Mouse (Mus musculus) macrophage (primary cell): ENCODE data around the gene Nav3. TPM values are rescaled to one million over a fixed set of nuclear protein-coding genes. Genes with fewer than 3 reads are reported as not detected.

ENCODE experiments used
- H3K27ac ChIP-seq: fragments of 350-480 bp; formaldehyde crosslinking; 2 replicates; pipeline ENCODE4 v1.9.0; 2021
- H3K36me3 ChIP-seq: fragments of 350-480 bp; formaldehyde crosslinking; 2 replicates; pipeline ENCODE4 v1.9.0; 2021; ENCODE audit errors: inconsistent target
- H3K4me3 ChIP-seq: fragments of 350-480 bp; formaldehyde crosslinking; 2 replicates; pipeline ENCODE4 v1.9.0; 2021; ENCODE audit errors: inconsistent target
- H3K79me2 ChIP-seq: fragments of 350-480 bp; formaldehyde crosslinking; 2 replicates; pipeline ENCODE4 v1.9.0; 2021; ENCODE audit errors: inconsistent target
- WGBS: methylation state at CpG from one replicate; pipeline ENCODE4 v1.1.7; 2026; ENCODE audit warnings: inconsistent platforms; ENCODE audit not compliant: missing documents; 5-methylcytosine and 5-hydroxymethylcytosine counted together
- polyA plus RNA-seq: library from polyadenylated mRNA; stranded (reverse); fragments of 250-400 nt; gene quantifications from 3 replicates; pipeline ENCODE4 v1.2.4, GENCODE M21; 2018; ENCODE audit warnings: inconsistent platforms

Nav3 gene
- polyA plus RNA-seq, 1 experiment from 2014 or later = not detected

GRCm38 (mm10) chr10:109769092-109769491, 686.9 kb downstream of the Nav3 start:
- no peak overlapping the region for H3K27ac ChIP-seq
- no peak overlapping the region for H3K4me3 ChIP-seq
- no peaks in the 10 kb centered on the region for H3K79me2 ChIP-seq
- H3K36me3 ChIP-seq = no peaks in the 10 kb centered on the region
- 91% methylated on average over 8 of the region's 8 CpGs for WGBS

GRCm38 (mm10) chr10:109765650-109766049, 690.4 kb downstream of the Nav3 start:
- Histone ChIP-seq H3K27ac (no peak overlapping the region), H3K79me2 (no peaks in the 10 kb centered on the region)
- 4% methylated on average over 2 of the region's 2 CpGs for WGBS

GRCm38 (mm10) chr10:109764412-109765101, 691.4 kb downstream of the Nav3 start:
- Histone ChIP-seq H3K79me2 (no peaks in the 10 kb centered on the region), H3K27ac (no peak overlapping the region), H3K36me3 (no peaks in the 10 kb centered on the region), H3K4me3 (no peak overlapping the region)
- 81% methylated on average over 18 of the region's 18 CpGs for WGBS

More at GRCm38 (mm10) chr10:109765650-109766049, 690.4 kb downstream of the Nav3 start:
- H3K4me3 ChIP-seq = no peak overlapping the region
- H3K36me3 ChIP-seq = no peaks in the 10 kb centered on the region

- Histone ChIP-seq H3K36me3 (no peaks in the 10 kb centered on the region), H3K27ac (no peak overlapping the region), H3K4me3 (no peak overlapping the region), H3K79me2 (no peaks in the 10 kb centered on the region)
- 86% methylated on average over 17 of the region's 17 CpGs for WGBS
Observed at GRCm38 (mm10) chr10:109758921-109759600, 696.9 kb downstream of the Nav3 start.

GRCm38 (mm10) chr10:109746901-109747300, 709.1 kb downstream of the Nav3 start:
- no peaks in the 10 kb centered on the region for H3K36me3 ChIP-seq
- no peak overlapping the region for H3K4me3 ChIP-seq
- no peak overlapping the region for H3K27ac ChIP-seq
- no peaks in the 10 kb centered on the region for H3K79me2 ChIP-seq
- 12% methylated on average over 3 of the region's 3 CpGs for WGBS

- 86% methylated on average over 2 of the region's 2 CpGs for WGBS
- no peaks in the 10 kb centered on the region for H3K79me2 ChIP-seq
- no peak overlapping the region for H3K27ac ChIP-seq
- no peak overlapping the region for H3K4me3 ChIP-seq
- no peaks in the 10 kb centered on the region for H3K36me3 ChIP-seq
Observed at GRCm38 (mm10) chr10:109741664-109742063, 714.3 kb downstream of the Nav3 start.

GRCm38 (mm10) chr10:109740326-109740725, 715.7 kb downstream of the Nav3 start:
- no peak overlapping the region for H3K27ac ChIP-seq
- 86% methylated on average over 3 of the region's 3 CpGs for WGBS
- H3K79me2 ChIP-seq = no peaks in the 10 kb centered on the region
- H3K4me3 ChIP-seq = no peak overlapping the region
- H3K36me3 ChIP-seq = no peaks in the 10 kb centered on the region

GRCm38 (mm10) chr10:109723646-109724045, 732.4 kb downstream of the Nav3 start:
- Histone ChIP-seq H3K27ac (no peak overlapping the region), H3K36me3 (no peaks in the 10 kb centered on the region), H3K4me3 (no peak overlapping the region), H3K79me2 (no peaks in the 10 kb centered on the region)
- 88% methylated on average over 5 of the region's 5 CpGs for WGBS

- Histone ChIP-seq H3K27ac (no peak overlapping the region), H3K36me3 (no peaks in the 10 kb centered on the region), H3K4me3 (no peak overlapping the region), H3K79me2 (no peaks in the 10 kb centered on the region)
- 93% methylated on average over 2 of the region's 2 CpGs for WGBS
Observed at GRCm38 (mm10) chr10:109718808-109719207, 737.2 kb downstream of the Nav3 start.

- Histone ChIP-seq H3K27ac (no peak overlapping the region), H3K79me2 (no peaks in the 10 kb centered on the region), H3K36me3 (no peaks in the 10 kb centered on the region), H3K4me3 (no peak overlapping the region)
- 93% methylated on average over 5 of the region's 5 CpGs for WGBS
Observed at GRCm38 (mm10) chr10:109718390-109718789, 737.6 kb downstream of the Nav3 start.

GRCm38 (mm10) chr10:109713001-109713400, 743.0 kb downstream of the Nav3 start:
- H3K27ac ChIP-seq = no peak overlapping the region
- H3K4me3 ChIP-seq = no peak overlapping the region
- WGBS = 50% methylated on average over 5 of the region's 5 CpGs
- no peaks in the 10 kb centered on the region for H3K36me3 ChIP-seq
- no peaks in the 10 kb centered on the region for H3K79me2 ChIP-seq

GRCm38 (mm10) chr10:109699771-109700335, 756.2 kb downstream of the Nav3 start:
- H3K36me3 ChIP-seq = no peaks in the 10 kb centered on the region
- H3K4me3 ChIP-seq = no peak overlapping the region
- H3K79me2 ChIP-seq = no peaks in the 10 kb centered on the region
- WGBS = 57% methylated on average over 3 of the region's 3 CpGs
- no peak overlapping the region for H3K27ac ChIP-seq

GRCm38 (mm10) chr10:109690564-109690963, 765.4 kb downstream of the Nav3 start:
- 83% methylated on average over 3 of the region's 3 CpGs for WGBS
- H3K27ac ChIP-seq = no peak overlapping the region
- no peaks in the 10 kb centered on the region for H3K79me2 ChIP-seq
- no peak overlapping the region for H3K4me3 ChIP-seq
- no peaks in the 10 kb centered on the region for H3K36me3 ChIP-seq

GRCm38 (mm10) chr10:109684109-109685056, 771.6 kb downstream of the Nav3 start:
- Histone ChIP-seq H3K27ac (no peak overlapping the region), H3K4me3 (no peak overlapping the region), H3K79me2 (no peaks in the 10 kb centered on the region), H3K36me3 (no peaks in the 10 kb centered on the region)
- 57% methylated on average over 27 of the region's 27 CpGs for WGBS
